Mouse (Mus musculus) limb, embryonic 10.5 days (tissue): ENCODE results near the gene Mrps27. TPM values are rescaled to one million over a fixed set of nuclear protein-coding genes. Genes with fewer than 3 reads are reported as not detected.
"Not testable (repeated sequence)": the region's sequence is repeated elsewhere in the genome, so short reads cannot be mapped to it uniquely, and the experiment has no call there.

Experiments used
- DNase-seq: peaks from one replicate; pipeline ENCODE4 v3.0.0-alpha.2; 2017; ENCODE audit warnings: low spot score
- H3K27ac ChIP-seq: fragments of 300-500 bp; sonication (generic); 2 replicates; pipeline ENCODE4 v1.5.1; 2016; ENCODE audit warnings: mild to moderate bottlenecking
- H3K27me3 ChIP-seq: fragments of 300-500 bp; sonication (generic); 2 replicates; pipeline ENCODE4 v1.6.1; 2016; ENCODE audit warnings: low read depth, mild to moderate bottlenecking; ENCODE audit not compliant: poor library complexity, severe bottlenecking
- H3K36me3 ChIP-seq: fragments of 300-500 bp; sonication (generic); 2 replicates; pipeline ENCODE4 v1.6.1; 2016; ENCODE audit warnings: mild to moderate bottlenecking, moderate library complexity
- H3K4me1 ChIP-seq: fragments of 300-500 bp; sonication (generic); 2 replicates; pipeline ENCODE4 v1.6.1; 2016
- H3K4me3 ChIP-seq: fragments of 300-500 bp; sonication (generic); 2 replicates; pipeline ENCODE4 v1.5.1; 2016; ENCODE audit warnings: mild to moderate bottlenecking, moderate library complexity
- H3K9me3 ChIP-seq: fragments of 300-500 bp; sonication (generic); replicated peaks from 2 replicates; pipeline ENCODE4 v1.6.1; 2016; ENCODE audit warnings: mild to moderate bottlenecking
- WGBS: fragments of 180-500 bp; shearing (Covaris S2); methylation state at CpG from one replicate; pipeline ENCODE4 v1.1.7; 2016; 5-methylcytosine and 5-hydroxymethylcytosine counted together
- polyA plus RNA-seq: library from polyadenylated mRNA; unstranded; fragments of >200 nt; fragmentation: Nextera tagmentation; extraction: Ambion mirVana; gene quantifications from 2 replicates; pipeline ENCODE4 v1.2.1, GENCODE M21; 2016

Gene Mrps27
- polyA plus RNA-seq, 1 experiment from 2014 or later: 85.4 TPM

DNA sequence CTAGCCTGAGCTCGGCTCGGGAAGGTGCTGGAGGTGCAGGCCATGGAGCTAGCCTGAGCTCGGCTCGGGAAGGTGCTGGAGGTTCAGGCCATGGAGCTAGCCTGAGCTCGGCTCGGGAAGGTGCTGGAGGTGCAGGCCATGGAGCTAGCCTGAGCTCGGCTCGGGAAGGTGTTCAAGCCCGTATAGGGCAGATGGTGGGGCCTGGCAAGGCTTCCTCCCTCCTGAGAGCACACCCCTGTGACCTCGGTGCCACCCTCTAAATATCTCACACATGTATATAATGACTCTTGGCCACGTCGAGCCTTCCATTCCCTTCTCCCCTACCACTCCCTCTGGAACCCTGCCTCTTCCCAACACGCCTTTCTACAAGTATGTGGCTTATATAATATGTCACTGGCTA, 21.7 kb upstream of the Mrps27 start:
- H3K4me1 ChIP-seq, H3K4me3 ChIP-seq, DNase-seq, H3K27me3 ChIP-seq, H3K9me3 ChIP-seq, H3K27ac ChIP-seq: not testable (repeated sequence)
- H3K36me3 ChIP-seq: peaks cover 82% of the 10 kb centered on the region
- 97% methylated on average over 13 of the region's 13 CpGs for WGBS

DNA sequence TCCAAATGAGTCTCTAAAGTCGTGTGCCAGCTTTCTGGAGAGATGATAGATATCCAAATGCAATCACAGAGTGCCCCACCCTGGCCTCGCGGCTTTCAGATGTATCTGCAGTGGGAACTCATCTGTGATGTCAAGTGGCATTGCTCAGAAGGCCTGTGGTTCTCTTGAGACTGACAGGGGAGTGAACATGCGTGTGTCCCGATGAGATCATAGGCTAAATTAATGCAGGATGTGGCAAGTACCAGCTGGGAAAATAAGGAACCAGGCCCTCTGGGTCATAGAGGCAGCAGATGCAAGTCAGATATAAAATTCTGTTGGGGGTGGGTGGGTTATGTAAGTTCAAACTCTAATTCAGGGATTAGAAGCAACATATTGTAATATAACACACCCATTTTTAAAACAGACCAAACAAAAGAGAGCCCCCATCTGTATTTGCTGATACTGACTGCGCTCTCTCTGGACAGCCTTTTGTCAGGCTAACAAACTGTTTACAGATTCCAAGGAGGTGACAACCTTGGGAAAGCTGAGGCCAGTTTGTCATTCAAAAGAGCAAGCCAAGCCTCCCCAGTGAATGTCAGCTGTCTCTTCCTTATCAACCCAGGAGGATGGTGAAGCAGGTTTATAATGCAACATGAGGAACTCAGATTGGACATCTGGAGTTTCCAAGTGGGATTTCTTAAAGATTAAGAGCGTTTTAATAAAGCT, 20.8 kb upstream of the Mrps27 start:
- H3K27me3 ChIP-seq: no peaks in the 10 kb centered on the region
- H3K36me3 ChIP-seq: peaks cover 90% of the 10 kb centered on the region
- no peak for DNase-seq
- no peak overlapping the region for H3K27ac ChIP-seq
- H3K9me3 ChIP-seq: no peaks in the 10 kb centered on the region
- H3K4me3 ChIP-seq: no peak overlapping the region
- WGBS: 90% methylated on average over 7 of the region's 7 CpGs
- H3K4me1 ChIP-seq: no peaks in the 10 kb centered on the region

DNA sequence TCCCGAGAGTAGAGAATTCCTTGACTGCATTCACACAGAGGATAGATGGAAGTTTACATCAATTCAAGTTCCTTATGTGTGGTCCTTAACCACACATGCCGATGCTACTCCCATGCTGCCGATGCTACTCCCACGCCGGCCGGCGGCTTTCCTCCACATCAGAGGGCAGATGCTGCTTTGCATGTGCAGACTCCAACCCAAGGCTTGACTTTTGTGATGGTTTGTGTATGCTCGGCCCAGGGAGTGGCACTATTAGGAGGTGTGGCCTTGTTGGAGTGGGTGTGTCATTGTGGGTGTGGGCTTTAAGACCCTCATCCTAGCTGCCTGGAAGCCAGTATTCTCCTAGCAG, 20.3 kb upstream of the Mrps27 start:
- H3K9me3 ChIP-seq, H3K27ac ChIP-seq, H3K27me3 ChIP-seq, H3K4me3 ChIP-seq, DNase-seq, H3K4me1 ChIP-seq: not testable (repeated sequence)
- WGBS: 94% methylated on average over 8 of the region's 8 CpGs
- H3K36me3 ChIP-seq: peaks cover 92% of the 10 kb centered on the region

DNA sequence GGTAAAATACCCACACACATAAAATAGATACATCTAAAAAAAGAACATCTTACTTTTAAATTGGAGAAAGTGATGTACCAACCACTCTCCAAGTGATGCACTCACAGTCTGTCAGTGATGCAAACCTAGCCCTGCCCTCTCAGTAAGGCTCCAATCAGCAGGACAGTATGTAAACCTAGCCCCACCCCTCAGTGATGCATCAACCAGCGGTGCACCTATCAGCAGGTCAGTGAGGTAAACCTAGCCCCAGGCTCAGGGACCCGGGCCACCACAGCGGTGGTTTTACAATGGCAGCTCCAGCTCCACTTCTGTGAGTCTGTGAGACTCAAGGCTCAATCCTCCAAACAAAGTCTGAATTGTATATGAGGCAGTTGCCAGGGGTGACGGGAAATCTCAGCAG, 13.3 kb upstream of the Mrps27 start:
- H3K27ac ChIP-seq: no peak overlapping the region
- H3K4me1 ChIP-seq: no peaks in the 10 kb centered on the region
- H3K4me3 ChIP-seq: no peak overlapping the region
- H3K36me3 ChIP-seq: peaks cover 94% of the 10 kb centered on the region
- no peaks in the 10 kb centered on the region for H3K27me3 ChIP-seq
- 68% methylated on average over 4 of the region's 4 CpGs for WGBS
- no peaks in the 10 kb centered on the region for H3K9me3 ChIP-seq
- no peak for DNase-seq

DNA sequence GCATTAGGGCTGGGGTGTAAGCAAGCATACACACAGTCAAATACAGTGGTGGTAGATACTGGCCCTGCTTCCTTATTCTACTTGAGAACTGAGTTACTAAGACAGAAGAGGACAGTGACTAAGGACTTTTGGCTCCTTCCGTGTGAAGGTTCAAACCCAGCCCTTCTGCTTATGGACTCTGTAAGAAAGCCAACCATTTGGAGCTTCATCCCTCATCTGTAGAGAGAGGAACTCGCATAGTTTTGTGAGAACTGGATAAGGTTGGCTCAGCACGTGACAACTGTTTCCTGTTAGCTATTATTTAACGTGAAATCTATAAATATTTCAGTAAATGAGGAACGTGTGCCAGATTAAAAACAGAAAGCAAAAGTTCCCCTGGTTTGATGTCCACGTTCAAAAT, 7.1 kb upstream of the Mrps27 start:
- Histone ChIP-seq H3K9me3 (no peaks in the 10 kb centered on the region), H3K36me3 (peaks cover 94% of the 10 kb centered on the region), H3K4me1 (no peaks in the 10 kb centered on the region), H3K27ac (no peak overlapping the region), H3K4me3 (no peak overlapping the region), H3K27me3 (no peaks in the 10 kb centered on the region)
- DNase-seq: no peak
- 83% methylated on average over 6 of the region's 6 CpGs for WGBS

DNA sequence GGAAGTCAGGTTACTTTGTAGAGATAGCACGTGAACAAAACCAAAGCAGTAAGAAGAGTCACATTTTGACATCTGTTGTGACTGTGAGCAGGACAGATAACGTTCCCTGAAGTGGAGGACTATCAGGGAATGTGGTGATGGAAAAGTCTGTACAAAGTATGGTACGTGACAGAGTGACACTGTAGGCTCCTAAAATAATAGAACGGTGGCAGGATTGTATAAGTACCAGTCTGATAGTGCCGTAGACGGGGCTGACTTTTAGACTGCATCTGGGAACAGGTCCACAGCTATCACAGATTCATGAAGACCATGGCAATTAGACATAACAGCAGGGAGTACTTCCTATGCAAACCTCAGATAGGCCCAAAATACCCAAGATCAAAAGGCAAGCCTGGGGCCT, 3.1 kb upstream of the Mrps27 start:
- H3K4me1 ChIP-seq: peaks cover 15% of the 10 kb centered on the region
- H3K27ac ChIP-seq: no peak overlapping the region
- DNase-seq: no peak
- 95% methylated on average over 6 of the region's 6 CpGs for WGBS
- no peaks in the 10 kb centered on the region for H3K27me3 ChIP-seq
- no peak overlapping the region for H3K4me3 ChIP-seq
- H3K9me3 ChIP-seq: no peaks in the 10 kb centered on the region
- H3K36me3 ChIP-seq: peaks cover 65% of the 10 kb centered on the region

DNA sequence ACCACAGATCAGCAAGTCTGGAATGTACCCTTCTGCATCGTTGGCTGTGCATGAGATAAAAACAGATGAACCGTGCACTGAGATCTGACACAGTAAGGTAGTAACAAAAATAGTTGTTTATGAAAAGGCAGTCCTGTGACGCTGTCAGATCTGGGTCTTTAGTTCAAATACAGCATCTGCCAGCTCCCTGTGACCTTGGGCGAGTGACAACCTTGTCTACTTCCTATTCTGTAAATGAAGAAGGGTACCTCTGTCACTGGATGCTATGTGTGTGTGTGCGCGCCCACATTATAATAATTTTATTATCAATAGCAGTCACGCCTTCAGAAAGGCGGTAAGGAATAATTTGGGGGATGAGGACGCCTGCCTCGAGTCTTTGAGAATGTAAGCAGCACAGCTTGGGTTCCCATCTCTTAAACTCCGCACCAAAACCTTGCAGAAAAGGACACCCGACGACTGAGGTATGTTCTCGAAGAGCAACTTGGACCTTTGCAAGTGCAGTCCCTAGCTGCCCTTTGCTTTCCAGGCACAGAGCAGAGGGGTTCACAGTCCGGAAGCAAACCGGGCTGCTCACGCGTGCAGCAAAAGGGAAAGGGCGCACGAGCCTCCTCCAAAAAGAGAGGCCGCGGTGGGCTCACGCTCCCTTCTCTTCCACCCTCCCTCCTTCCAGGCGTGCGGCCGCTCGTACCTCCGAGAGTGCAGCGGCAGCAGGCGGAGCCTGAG, 549 bp upstream of the Mrps27 start:
- no peaks in the 10 kb centered on the region for H3K9me3 ChIP-seq
- peaks cover 62% of the 10 kb centered on the region for H3K36me3 ChIP-seq
- peak overlapping the region; percentile 88 for H3K4me3 ChIP-seq
- no peak for DNase-seq
- peaks cover 15% of the 10 kb centered on the region for H3K4me1 ChIP-seq
- peak overlapping the region; percentile 94 for H3K27ac ChIP-seq
- WGBS: 4% methylated on average over 30 of the region's 30 CpGs
- no peaks in the 10 kb centered on the region for H3K27me3 ChIP-seq

DNA sequence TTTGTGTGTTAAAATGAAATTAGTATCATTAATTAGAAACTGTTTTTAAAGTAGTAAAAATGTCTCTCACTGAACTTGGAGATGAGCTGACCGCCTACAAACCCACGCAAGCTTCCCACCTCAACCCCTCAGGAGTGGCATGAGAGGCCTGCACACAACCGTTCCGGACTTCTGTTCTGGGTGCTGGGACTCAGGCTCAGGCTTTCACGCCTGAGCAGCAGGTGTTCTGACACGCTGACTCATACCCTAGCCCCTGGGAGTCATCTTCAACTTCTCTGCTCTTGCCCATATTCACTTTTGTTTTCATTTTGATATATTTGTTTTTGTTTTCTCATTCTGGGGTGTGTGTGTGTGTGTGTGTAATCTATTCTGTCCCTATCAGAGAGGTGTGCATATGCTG, 5.4 kb downstream of the Mrps27 start:
- no peak overlapping the region for H3K27ac ChIP-seq
- H3K4me3 ChIP-seq: no peak overlapping the region
- H3K4me1 ChIP-seq: peaks cover 16% of the 10 kb centered on the region
- DNase-seq: no peak
- WGBS: 91% methylated on average over 6 of the region's 6 CpGs
- no peaks in the 10 kb centered on the region for H3K27me3 ChIP-seq
- peaks cover 51% of the 10 kb centered on the region for H3K36me3 ChIP-seq
- H3K9me3 ChIP-seq: no peaks in the 10 kb centered on the region

DNA sequence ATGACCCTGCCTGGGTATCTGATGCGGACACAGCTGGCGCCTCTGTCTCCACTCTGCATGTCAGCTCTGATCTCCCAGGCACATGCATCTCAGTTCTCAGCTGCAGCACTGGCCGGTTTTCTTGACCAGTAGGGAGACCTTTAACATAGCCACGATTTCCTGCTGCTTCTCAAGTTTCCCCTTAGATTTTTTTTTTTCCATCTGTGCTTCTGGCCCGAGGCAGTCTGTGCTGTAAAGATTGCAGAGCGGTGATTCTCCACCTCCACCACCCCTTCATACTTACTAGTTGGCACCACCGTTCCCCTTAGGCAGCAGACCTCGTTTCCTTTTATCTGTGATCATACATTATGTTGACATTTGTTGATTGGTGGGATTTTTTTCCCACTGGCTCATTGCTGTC, 6.6 kb downstream of the Mrps27 start:
- 60% methylated on average over 8 of the region's 8 CpGs for WGBS
- Histone ChIP-seq H3K4me3 (no peak overlapping the region), H3K36me3 (peaks cover 62% of the 10 kb centered on the region), H3K4me1 (peaks cover 17% of the 10 kb centered on the region), H3K27ac (no peak overlapping the region), H3K27me3 (no peaks in the 10 kb centered on the region), H3K9me3 (no peaks in the 10 kb centered on the region)
- DNase-seq: no peak

DNA sequence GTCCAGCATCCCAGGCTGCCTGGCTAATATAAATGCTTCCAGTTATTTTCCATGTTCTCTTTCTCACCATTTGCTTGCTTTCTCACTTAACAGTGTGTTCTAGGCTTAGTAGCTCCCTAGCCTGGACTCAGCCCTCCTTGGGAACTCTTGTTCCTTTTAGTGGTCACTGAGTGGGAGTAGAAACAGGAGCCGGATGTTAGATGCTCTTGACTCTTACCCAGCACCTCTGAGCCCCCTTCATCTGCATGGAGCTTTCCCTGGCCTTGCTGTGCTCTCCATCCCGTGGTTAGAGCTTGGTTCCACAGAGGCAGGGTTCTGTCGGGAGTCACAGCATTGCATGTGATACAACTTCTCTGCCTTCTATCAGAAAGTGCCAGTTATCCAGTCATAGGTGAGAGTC, 7.0 kb downstream of the Mrps27 start:
- Histone ChIP-seq H3K4me3 (no peak overlapping the region), H3K9me3 (no peaks in the 10 kb centered on the region), H3K27me3 (no peaks in the 10 kb centered on the region), H3K27ac (no peak overlapping the region), H3K4me1 (peaks cover 17% of the 10 kb centered on the region), H3K36me3 (peaks cover 66% of the 10 kb centered on the region)
- DNase-seq: no peak
- WGBS: 85% methylated on average over 3 of the region's 3 CpGs

DNA sequence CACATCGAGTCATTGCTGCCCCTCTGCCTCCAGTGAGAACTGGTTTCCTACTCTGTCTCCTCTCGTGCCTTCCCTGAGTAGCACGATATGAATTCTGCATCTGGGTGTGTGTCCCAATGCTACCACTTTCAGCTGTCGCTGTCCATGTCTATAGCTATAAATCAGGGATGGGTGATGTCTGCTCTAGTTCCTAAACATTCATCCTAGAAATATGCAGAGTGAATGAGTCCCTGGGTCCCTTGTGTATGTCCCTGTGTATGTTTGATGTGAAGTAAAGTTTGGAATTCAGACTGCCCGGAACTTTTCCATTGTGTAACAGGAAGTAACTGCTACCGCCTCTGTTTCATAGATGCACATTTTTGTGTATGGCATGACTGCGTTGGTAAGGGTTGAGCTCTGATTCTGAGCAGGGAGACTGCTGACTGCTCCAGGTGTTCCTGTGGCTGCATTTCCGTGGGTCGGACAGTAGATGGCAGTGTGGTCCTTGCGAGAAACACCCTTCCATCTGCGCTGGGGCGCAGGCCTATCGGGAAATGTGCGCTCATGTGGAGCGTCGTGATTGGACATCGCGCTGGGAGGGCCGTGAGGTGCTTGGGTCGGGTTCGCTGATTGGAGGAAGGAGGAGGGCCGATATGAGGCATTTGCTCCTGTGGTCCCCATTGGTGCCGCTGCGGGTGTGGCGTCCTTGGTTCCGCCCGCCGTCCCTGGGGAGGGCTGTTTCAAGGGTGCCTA, 8.3 kb downstream of the Mrps27 start:
- Histone ChIP-seq H3K4me3 (peak overlapping the region; percentile 52), H3K9me3 (no peaks in the 10 kb centered on the region), H3K27ac (peak overlapping the region; percentile 86), H3K4me1 (peaks cover 17% of the 10 kb centered on the region), H3K36me3 (peaks cover 59% of the 10 kb centered on the region), H3K27me3 (no peaks in the 10 kb centered on the region)
- DNase-seq: peak; percentile 92
- WGBS: 12% methylated on average over 28 of the region's 28 CpGs

DNA sequence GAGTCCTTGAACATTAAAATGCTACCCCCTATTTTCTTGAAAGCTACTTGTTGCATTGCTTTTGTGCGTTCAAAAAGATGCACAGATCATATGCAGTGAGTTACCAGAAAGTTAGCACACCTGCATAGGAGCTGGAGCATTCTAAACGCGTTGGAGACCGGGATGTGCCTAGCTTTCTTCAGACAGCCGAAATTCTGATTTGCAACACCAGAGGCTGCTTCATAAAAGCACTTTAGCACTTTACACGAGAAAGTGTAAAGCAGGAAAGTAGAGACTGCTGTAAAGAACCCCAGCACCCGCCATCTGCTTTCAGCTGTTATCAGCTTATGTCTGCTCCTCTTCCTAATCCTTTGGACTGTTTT, 8.9 kb downstream of the Mrps27 start:
- peaks cover 59% of the 10 kb centered on the region for H3K36me3 ChIP-seq
- H3K4me1 ChIP-seq: peaks cover 17% of the 10 kb centered on the region
- no peak for DNase-seq
- no peaks in the 10 kb centered on the region for H3K9me3 ChIP-seq
- peak overlapping the region; percentile 86 for H3K27ac ChIP-seq
- peak overlapping the region; percentile 52 for H3K4me3 ChIP-seq
- no peaks in the 10 kb centered on the region for H3K27me3 ChIP-seq
- 27% methylated on average over 7 of the region's 7 CpGs for WGBS

DNA sequence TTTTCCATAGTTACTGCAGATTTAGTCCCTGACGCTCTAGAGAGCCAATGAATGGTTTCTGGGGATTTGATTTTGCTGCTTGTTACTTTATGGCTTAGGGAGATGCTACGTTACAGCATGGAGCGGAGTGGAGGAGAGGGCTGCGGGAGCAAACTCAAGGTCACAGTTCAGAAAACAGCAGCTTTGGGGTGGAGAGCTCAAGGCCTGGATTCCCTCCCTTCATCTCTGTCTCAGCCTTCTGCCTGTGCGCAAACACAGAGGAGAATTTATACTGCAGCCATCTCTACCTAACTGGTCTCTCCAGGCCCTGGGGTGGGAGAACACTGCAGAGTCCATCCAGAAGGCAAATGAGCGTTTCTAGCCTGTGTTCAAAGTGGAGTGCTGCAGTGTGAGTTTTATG, 10.5 kb downstream of the Mrps27 start:
- Histone ChIP-seq H3K36me3 (peaks cover 54% of the 10 kb centered on the region), H3K4me3 (no peak overlapping the region), H3K9me3 (no peaks in the 10 kb centered on the region), H3K4me1 (peaks cover 17% of the 10 kb centered on the region), H3K27ac (peak overlapping the region; percentile 34; the same call in 1 of the 2 replicates), H3K27me3 (no peaks in the 10 kb centered on the region)
- WGBS: 87% methylated on average over 6 of the region's 6 CpGs
- DNase-seq: no peak
